Mouse (Mus musculus) limb, embryonic 12.5 days (tissue): Measurements from ENCODE around the gene Nyap1. TPM values are rescaled to one million over a fixed set of nuclear protein-coding genes. Genes with fewer than 3 reads are reported as not detected.
"Not testable (repeated sequence)": the region's sequence is repeated elsewhere in the genome, so short reads cannot be mapped to it uniquely, and the experiment has no call there.

Experiments
- ATAC-seq: fragments of 200-750 bp; cut with Nextera tagmentation; 2 replicates; pipeline ENCODE4 v1.8.0; 2017; ENCODE audit warnings: low read depth, moderate TSS enrichment; ENCODE audit not compliant: insufficient number of reproducible peaks, insufficient read depth, low FRiP score, low TSS enrichment
- H3K27ac ChIP-seq: fragments of 300-500 bp; sonication (generic); 2 replicates; pipeline ENCODE4 v1.5.1; 2016; ENCODE audit warnings: mild to moderate bottlenecking, moderate library complexity
- H3K27me3 ChIP-seq: fragments of 300-500 bp; sonication (generic); 2 replicates; pipeline ENCODE4 v1.6.1; 2016; ENCODE audit warnings: mild to moderate bottlenecking, moderate library complexity
- H3K36me3 ChIP-seq: fragments of 300-500 bp; sonication (generic); 2 replicates; pipeline ENCODE4 v1.6.1; 2016; ENCODE audit warnings: mild to moderate bottlenecking, moderate library complexity
- H3K4me1 ChIP-seq: fragments of 300-500 bp; sonication (generic); replicated peaks from 2 replicates; pipeline ENCODE4 v1.6.1; 2016
- H3K4me2 ChIP-seq: fragments of 300-500 bp; sonication (generic); 2 replicates; pipeline ENCODE4 v1.6.1; 2016; ENCODE audit warnings: mild to moderate bottlenecking, moderate library complexity
- H3K4me3 ChIP-seq: fragments of 300-500 bp; sonication (generic); replicated peaks from 2 replicates; pipeline ENCODE4 v1.5.1; 2016; ENCODE audit warnings: mild to moderate bottlenecking
- H3K9ac ChIP-seq: fragments of 300-500 bp; sonication (generic); replicated peaks from 2 replicates; pipeline ENCODE4 v1.6.1; 2016; ENCODE audit warnings: mild to moderate bottlenecking, moderate library complexity
- H3K9me3 ChIP-seq: fragments of 300-500 bp; sonication (generic); 2 replicates; pipeline ENCODE4 v1.6.1; 2016; ENCODE audit warnings: mild to moderate bottlenecking, moderate library complexity
- WGBS: fragments of 180-500 bp; shearing (Covaris S2); methylation state at CpG from one replicate; pipeline ENCODE4 v1.1.7; 2016; 5-methylcytosine and 5-hydroxymethylcytosine counted together
- polyA plus RNA-seq: library from polyadenylated mRNA; unstranded; fragments of >200 nt; fragmentation: Nextera tagmentation; extraction: Ambion mirVana; gene quantifications from 2 replicates; pipeline ENCODE4 v1.2.1, GENCODE M21; 2016

Gene Nyap1
- polyA plus RNA-seq, 1 experiment from 2014 or later = 4.5 TPM

- Histone ChIP-seq H3K9me3 (no peaks in the 10 kb centered on the region), H3K4me2 (peak overlapping the region; percentile 91), H3K4me1 (peaks cover 39% of the 10 kb centered on the region), H3K9ac (peak overlapping the region; percentile 66), H3K27ac (peak overlapping the region; percentile 68), H3K27me3 (no peaks in the 10 kb centered on the region), H3K4me3 (peak overlapping the region; percentile 65), H3K36me3 (peaks cover 25% of the 10 kb centered on the region)
- WGBS = 10% methylated on average over 11 of the region's 11 CpGs
- ATAC-seq = 0 out of 2 replicates have a peak, but pooled peaks have one; percentile 12
Measured at GRCm38 (mm10) chr5:137740506-137740905, 901 bp downstream of the Nyap1 start.

- H3K4me1 ChIP-seq = peaks cover 43% of the 10 kb centered on the region
- ATAC-seq = no peak
- H3K36me3 ChIP-seq = peaks cover 34% of the 10 kb centered on the region
- 0 out of 2 replicates have a peak overlapping the region, but pooled peaks have one; percentile 1 for H3K4me3 ChIP-seq
- H3K9me3 ChIP-seq = no peaks in the 10 kb centered on the region
- peak overlapping the region; percentile 66 for H3K9ac ChIP-seq
- H3K27me3 ChIP-seq = no peaks in the 10 kb centered on the region
- 69% methylated on average over 9 of the region's 9 CpGs for WGBS
- H3K27ac ChIP-seq = no peak overlapping the region
- H3K4me2 ChIP-seq = peak overlapping the region; percentile 91
Measured at GRCm38 (mm10) chr5:137739471-137739870, 1.9 kb downstream of the Nyap1 start.

- no peaks in the 10 kb centered on the region for H3K9me3 ChIP-seq
- ATAC-seq = no peak
- no peak overlapping the region for H3K27ac ChIP-seq
- H3K36me3 ChIP-seq = peaks cover 39% of the 10 kb centered on the region
- peaks cover 51% of the 10 kb centered on the region for H3K4me1 ChIP-seq
- peak overlapping the region; percentile 91; the same call in 1 of the 2 replicates for H3K4me2 ChIP-seq
- no peaks in the 10 kb centered on the region for H3K27me3 ChIP-seq
- WGBS = 62% methylated on average over 5 of the region's 5 CpGs
- no peak overlapping the region for H3K9ac ChIP-seq
- no peak overlapping the region for H3K4me3 ChIP-seq
Measured at GRCm38 (mm10) chr5:137738516-137738915, 2.9 kb downstream of the Nyap1 start.

GRCm38 (mm10) chr5:137737400-137737940, 3.9 kb downstream of the Nyap1 start:
- H3K27ac ChIP-seq = no peak overlapping the region
- H3K9me3 ChIP-seq = no peaks in the 10 kb centered on the region
- no peak overlapping the region for H3K4me2 ChIP-seq
- H3K4me1 ChIP-seq = peaks cover 51% of the 10 kb centered on the region
- H3K36me3 ChIP-seq = peaks cover 49% of the 10 kb centered on the region
- no peak overlapping the region for H3K9ac ChIP-seq
- no peak overlapping the region for H3K4me3 ChIP-seq
- no peaks in the 10 kb centered on the region for H3K27me3 ChIP-seq
- no peak for ATAC-seq
- WGBS = 87% methylated on average over 6 of the region's 6 CpGs

- Histone ChIP-seq H3K27ac (peak overlapping the region; percentile 67), H3K4me3 (no peak overlapping the region), H3K9me3 (no peaks in the 10 kb centered on the region), H3K9ac (peak overlapping the region; percentile 37), H3K4me2 (peak overlapping the region; percentile 34), H3K27me3 (no peaks in the 10 kb centered on the region), H3K4me1 (peaks cover 45% of the 10 kb centered on the region), H3K36me3 (peaks cover 72% of the 10 kb centered on the region)
- ATAC-seq = peak; percentile 82
- 71% methylated on average over 6 of the region's 6 CpGs for WGBS
Measured at GRCm38 (mm10) chr5:137734289-137735061, 6.9 kb downstream of the Nyap1 start.

GRCm38 (mm10) chr5:137733638-137734288, 7.6 kb downstream of the Nyap1 start:
- peak; percentile 17; the same call in 1 of the 2 replicates for ATAC-seq
- Histone ChIP-seq H3K4me1 (peaks cover 38% of the 10 kb centered on the region), H3K9me3 (no peaks in the 10 kb centered on the region), H3K27me3 (no peaks in the 10 kb centered on the region), H3K4me3 (no peak overlapping the region), H3K36me3 (peaks cover 74% of the 10 kb centered on the region), H3K4me2 (peak overlapping the region; percentile 34), H3K27ac (0 out of 2 replicates have a peak overlapping the region, but pooled peaks have one; percentile 12), H3K9ac (peak overlapping the region; percentile 37; the same call in 1 of the 2 replicates)
- WGBS = 80% methylated on average over 12 of the region's 12 CpGs

GRCm38 (mm10) chr5:137726767-137727166, 14.6 kb downstream of the Nyap1 start:
- Histone ChIP-seq H3K27ac (no peak overlapping the region), H3K4me2 (no peak overlapping the region), H3K4me1 (peaks cover 9% of the 10 kb centered on the region; the same call in 1 of the 2 replicates), H3K27me3 (peaks cover 7% of the 10 kb centered on the region; the same call in 1 of the 2 replicates), H3K9ac (no peak overlapping the region), H3K4me3 (no peak overlapping the region), H3K36me3 (peaks cover 18% of the 10 kb centered on the region), H3K9me3 (no peaks in the 10 kb centered on the region)
- WGBS = 61% methylated on average over 6 of the region's 6 CpGs
- no peak for ATAC-seq

GRCm38 (mm10) chr5:137723840-137724239, 17.6 kb downstream of the Nyap1 start:
- Histone ChIP-seq H3K27ac (no peak overlapping the region), H3K4me3 (no peak overlapping the region), H3K36me3 (no peaks in the 10 kb centered on the region), H3K27me3 (peaks cover 7% of the 10 kb centered on the region; the same call in 1 of the 2 replicates), H3K4me2 (no peak overlapping the region), H3K4me1 (peaks cover 3% of the 10 kb centered on the region), H3K9me3 (no peaks in the 10 kb centered on the region), H3K9ac (no peak overlapping the region)
- WGBS = 87% methylated on average over 5 of the region's 5 CpGs
- ATAC-seq = no peak

GRCm38 (mm10) chr5:137720558-137721164, 20.7 kb downstream of the Nyap1 start:
- H3K27me3 ChIP-seq, H3K9me3 ChIP-seq, H3K27ac ChIP-seq, H3K4me3 ChIP-seq, H3K4me1 ChIP-seq, H3K36me3 ChIP-seq, ATAC-seq, H3K9ac ChIP-seq: not testable (repeated sequence)
- 20% methylated on average over 9 of the region's 16 CpGs for WGBS
- H3K4me2 ChIP-seq = peak overlapping the region; percentile 48

GRCm38 (mm10) chr5:137719088-137719487, 22.3 kb downstream of the Nyap1 start:
- H3K4me1 ChIP-seq = peaks cover 3% of the 10 kb centered on the region
- H3K9me3 ChIP-seq = no peaks in the 10 kb centered on the region
- WGBS = 87% methylated on average over 6 of the region's 6 CpGs
- no peaks in the 10 kb centered on the region for H3K36me3 ChIP-seq
- no peak overlapping the region for H3K9ac ChIP-seq
- no peak overlapping the region for H3K4me3 ChIP-seq
- no peak overlapping the region for H3K27ac ChIP-seq
- ATAC-seq = no peak
- H3K4me2 ChIP-seq = no peak overlapping the region
- peaks cover 7% of the 10 kb centered on the region; the same call in 1 of the 2 replicates for H3K27me3 ChIP-seq
